Mouse (Mus musculus) urinary bladder, postnatal 36 days (tissue): ENCODE data around the gene D5Ertd579e.
A peak's percentile ranks its signal among the peaks of the same experiment; 100 is the strongest.

Experiments
- DNase-seq, 2 experiments: peaks; one replicate each; pipeline ENCODE4 v3.0.0; 2022; ENCODE audit warnings: low spot score in 2 of 2, mixed read lengths in 1 of 2

D5Ertd579e gene

DNA sequence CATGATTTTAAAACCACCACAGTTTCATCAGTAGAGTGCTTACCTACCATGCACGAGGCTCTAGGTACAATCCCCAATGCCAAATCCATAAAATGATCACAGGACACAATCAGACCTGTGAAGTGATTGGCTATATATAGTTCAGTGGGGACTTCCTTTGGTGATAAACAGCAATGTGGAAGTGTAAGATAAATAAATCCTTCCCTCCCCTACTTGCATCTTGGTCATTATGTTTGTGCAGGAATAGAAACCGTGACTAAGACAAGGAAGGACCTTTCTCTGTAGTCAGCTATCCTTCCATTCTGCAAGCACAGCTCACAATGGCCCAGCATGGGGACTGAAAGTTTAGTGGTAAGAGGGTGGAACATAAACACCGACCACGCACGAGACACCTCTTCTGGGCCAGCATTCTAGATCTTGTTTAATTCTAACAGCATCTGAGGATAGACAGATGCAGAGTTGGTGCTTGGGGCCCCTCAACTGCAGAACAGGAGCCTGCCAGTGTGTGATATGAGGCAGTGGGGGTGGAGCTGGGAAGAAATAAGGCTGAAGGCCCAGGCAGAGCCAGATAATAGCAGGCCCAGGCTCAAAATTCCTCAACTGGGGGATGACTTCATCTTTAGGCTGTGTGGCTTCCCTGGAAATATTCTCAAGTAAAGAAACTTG lies 25.0 kb upstream of the D5Ertd579e start:
- DNase-seq: no peak

DNA sequence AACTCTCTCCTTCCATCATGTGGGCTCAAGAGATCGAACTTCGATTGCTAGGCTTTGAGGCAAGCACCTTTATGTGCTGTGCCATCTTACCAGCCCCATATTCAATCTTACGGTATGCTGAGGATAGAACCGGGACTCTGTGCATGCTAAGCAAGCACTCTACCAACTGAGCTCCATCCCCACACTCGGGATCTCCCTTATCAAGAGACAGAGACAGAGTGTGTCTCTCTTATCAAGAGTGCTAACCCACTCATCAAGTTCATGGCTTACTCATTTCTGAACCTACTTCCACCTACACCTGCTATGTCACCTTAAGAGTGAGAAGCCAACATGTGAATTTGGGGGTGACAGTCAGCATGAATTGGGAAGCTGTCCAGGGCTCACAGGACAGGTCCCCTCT lies 24.4 kb upstream of the D5Ertd579e start:
- no peak for DNase-seq

DNA sequence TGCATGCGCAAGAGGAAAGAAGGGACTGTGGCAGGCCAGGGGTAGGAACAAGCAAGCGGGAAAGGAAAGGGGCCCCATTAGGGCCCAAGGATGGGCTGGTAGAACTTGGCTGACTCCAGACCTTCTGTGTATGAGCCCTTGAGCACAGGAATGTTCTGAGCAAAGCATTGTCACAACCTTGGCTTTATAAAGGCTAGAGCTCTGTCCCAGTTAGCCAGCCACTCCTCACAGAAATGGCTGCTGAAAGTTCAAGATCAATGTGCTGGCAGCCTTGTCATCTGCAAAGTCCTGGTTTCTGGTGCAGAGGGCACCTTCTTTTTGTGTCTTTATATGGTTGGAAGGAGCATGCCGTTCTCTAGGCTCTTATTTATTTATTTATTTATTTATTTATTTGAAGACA lies 23.8 kb upstream of the D5Ertd579e start:
- DNase-seq: no peak

DNA sequence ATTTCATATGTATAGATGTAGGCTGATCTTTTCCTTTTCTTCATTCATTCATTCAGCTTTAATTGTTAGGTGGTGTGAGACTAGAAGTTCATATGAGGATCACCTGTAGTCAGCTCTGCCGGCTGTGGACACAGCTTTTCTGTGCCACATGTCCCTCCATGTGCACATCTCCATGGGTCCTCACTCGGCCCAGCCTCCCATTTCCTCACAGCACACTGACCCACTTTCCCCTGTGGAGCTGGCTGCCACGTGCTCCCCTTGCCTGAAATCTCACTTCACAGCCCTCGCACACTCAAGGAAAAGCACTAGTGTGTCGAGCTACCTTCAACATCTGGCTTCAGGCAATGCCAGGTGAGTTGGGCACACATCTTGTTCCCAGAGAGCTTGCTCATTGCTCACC lies 23.3 kb upstream of the D5Ertd579e start:
- DNase-seq: no peak

DNA sequence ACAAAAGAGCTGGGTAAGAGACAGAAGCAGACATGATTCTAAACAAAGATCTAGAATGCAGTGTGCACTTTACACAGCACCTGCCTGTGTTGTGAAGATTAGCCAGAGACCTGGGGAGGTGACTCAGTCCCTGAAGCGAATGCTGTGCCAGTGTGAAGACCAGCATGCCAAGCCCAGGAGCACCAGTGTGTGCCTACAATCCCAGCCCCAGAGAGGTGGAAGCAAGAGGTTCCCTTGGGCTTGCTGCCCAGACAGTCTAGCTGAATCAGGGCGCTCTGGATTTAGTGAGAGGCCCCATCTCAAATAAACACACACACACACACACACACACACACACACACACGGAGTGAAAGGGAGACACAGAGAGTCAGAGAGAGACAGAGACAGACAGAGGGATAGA lies 22.1 kb upstream of the D5Ertd579e start:
- no peak for DNase-seq

DNA sequence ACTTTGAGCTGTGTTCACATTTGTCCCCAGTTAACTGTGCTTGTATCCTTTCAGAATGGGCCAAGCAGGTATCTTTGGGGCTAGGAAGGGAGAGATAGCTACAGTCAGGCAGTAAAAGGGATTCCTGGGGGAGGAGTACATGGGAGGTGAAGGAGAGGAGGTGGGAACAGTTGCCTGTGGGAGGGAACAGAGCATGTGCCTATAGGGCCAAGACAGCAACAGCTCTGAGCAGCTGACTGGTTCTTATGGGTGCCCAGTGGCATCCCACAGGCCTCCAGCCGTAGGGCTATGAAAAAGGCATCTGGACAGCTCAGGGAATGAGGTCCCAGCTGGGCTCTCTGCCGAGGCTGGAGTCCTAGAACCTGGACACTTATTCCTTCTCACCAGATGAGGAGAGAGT lies 21.0 kb upstream of the D5Ertd579e start:
- no peak for DNase-seq

DNA sequence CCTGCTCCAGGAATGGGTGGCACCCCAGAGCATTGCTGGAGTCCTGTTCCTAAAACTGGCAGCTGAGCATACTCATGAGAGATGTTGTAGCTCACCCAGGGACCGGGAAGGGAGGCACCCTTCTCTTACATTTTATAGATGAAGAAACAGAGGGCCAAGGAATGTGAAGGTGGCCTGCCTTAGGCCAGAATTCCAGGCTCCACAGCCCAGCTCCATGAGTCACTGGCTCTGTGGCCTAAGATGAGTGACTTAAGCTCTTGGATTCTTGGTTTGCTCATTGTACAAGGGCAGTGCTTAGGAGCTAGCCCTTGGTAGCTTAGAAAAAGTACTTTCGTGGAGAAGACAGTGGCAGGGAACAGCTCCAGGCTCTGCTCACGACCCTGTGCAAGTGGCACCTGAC lies 19.0 kb upstream of the D5Ertd579e start:
- no peak for DNase-seq

DNA sequence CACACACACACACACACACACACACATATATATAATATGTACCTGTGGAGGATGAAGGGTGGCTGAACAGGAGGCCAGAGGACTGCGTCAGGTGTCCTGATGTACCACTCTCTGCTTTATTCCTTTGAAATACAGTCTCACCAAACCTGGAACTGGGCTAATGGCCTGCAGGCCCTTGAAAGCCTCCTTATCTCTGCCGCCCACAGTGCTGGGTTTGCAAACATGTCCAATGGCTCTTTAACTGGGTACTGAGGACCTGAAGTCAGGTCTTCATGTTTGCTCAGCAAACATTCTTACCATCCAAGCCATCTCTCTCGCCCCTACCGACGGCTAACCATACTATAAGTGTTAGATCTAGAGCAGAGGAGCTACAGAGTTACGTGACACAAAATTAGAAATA lies 17.9 kb upstream of the D5Ertd579e start:
- DNase-seq: no peak

DNA sequence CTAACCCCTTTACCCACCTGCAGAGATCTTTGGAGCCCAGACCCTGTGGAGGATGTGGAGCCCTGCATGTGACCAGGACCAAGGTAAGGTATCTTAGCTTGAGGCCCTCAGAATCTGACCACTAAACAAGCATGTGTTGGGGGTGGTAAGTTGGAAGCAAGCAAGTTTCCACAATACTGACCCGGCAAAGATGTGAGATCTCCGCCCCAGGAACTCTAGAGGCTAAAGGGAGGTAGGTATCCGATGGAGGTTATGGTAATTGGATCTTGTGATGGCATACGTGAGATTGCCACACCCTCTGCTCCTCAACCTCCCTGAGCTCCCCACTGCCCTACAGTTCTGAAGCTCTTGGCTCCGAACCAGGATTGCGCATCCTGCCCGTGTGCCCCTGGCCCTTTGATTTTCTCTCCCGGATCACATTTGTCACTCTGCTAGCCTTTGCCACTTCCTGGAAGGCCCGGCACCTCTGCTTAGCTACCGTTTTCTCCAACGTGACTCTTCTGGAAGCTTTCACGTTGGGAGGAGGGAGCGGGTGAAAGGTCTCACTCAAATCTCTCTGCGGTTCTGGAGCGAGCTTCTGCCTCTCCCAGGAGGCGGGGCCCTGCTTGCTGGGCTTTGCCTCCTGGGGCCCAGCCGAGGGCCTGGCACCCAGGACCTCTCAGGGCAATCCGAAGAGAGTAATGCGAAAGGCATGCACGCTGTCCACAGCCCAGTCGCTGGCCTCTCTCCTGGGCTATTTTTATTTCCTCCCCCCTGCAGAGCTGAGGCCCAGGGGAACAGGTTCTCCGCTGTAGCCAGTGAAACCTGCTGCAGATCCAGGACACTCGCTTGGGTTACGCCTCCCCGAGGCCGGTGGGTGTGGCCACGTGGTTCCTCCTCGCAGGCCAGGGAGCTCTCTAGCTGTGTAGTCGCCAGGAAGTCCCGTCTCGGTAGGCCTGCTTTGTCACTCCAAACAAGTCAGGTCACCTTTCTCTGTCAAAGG lies 17.0 kb upstream of the D5Ertd579e start:
- DNase-seq: peak; percentile 84 to 95

DNA sequence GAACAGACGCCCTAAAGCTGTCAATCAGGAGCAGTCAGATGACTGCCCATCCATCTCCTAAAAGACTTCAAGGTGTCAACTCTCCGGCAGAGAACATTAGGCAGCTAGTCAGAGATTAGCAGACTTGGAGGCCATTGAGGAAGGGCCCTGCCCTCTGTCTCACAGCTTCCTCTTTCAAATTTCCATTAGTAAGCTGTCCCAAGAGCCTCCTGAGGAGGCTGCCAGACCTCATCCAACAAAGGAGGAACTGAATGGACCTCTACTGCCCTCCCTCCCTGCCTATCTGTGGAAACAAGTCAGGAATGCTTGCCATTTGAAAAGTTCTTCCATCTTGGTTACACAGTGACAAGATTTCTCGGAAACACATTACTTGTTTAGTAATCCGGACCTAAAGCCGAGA lies 16.0 kb upstream of the D5Ertd579e start:
- no peak for DNase-seq

DNA sequence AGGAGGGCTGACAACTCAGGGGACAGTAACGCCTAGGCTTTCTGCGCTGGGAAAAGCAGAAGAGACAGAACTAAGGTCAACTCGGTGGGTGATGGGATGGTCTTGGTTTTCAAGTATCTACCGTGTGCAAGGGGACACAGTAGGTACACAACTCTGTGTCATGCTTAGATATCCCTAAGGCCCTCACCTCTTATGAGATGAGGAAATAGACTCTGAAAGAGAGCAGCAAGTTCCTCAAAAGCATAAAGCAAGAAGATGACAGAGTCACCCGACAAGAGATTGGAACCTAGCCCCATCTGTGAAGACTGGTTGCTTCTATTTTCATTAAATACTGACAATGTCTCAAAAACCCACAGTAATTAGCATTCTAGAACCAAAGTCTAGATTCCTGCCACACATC lies 10.0 kb upstream of the D5Ertd579e start:
- DNase-seq: no peak

DNA sequence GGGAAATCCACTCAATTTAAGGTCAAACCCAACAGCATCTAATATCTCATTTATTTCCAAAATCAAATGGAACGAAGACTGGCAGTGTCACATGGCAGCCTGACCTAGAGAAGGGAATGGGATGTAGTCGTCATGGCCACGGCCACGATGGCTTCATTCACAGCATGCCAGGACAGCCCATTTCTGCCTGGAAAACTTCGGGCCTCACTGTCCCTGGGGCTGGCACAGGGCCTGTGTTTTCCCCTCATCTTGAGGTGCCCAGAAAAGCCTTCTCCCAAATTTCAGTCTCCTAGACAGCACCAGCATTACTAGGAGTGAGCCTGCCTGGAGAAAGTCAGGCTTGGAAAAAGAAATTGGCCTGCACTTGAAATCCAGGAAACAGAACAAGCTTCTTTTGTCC lies 9.6 kb upstream of the D5Ertd579e start:
- DNase-seq: no peak

DNA sequence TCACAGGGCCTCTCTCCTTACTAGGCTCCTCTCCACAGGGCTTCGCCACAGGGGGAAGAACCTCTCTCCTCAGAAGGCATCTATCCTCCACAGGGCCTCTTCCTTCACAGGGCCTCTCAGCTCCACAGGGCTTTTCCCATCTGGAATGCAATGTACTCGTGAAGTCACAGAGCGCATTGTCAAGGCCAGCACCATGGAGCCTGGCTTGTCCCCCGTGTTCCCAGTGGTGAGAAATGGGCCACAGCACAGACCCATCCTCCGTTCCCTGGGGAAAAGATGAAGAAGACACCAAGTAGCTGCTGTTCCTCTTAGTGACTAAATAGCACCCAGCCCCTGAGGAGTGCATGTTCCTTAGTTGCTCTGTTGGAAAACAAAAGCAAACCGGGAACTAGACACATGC lies 8.9 kb upstream of the D5Ertd579e start:
- no peak for DNase-seq

DNA sequence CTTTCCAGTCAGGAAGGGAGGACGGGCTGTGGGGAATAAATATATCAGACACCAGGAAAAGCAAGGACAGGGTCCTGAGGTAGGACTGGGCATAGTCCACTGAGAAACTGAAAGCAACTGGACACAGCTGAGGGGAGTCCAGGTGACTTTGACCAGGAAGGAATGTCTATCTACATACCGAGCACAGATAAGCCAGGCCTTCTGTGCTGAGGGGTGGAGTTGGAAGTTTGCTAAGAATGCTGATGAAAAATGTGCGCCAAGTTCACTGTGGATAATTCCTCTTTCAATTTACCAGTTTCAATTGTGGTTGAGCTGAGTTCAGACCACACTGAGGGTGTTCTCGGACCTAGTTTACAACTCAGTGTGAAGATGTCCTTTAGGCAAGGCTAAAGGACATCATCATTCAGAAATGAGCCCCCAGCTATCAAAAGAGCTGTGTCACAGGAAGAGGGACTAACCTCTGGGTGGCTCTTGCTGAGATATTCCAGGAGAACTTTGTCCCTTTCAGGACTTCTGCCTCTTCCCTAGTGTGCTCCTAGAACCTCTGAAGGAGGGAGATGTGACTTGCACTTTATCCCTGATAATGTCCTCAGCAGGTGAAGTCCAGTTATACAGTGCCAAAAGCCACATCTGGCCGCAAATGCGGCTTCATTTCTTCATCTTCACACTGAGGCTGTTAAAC lies 5.3 kb upstream of the D5Ertd579e start:
- DNase-seq: no peak

DNA sequence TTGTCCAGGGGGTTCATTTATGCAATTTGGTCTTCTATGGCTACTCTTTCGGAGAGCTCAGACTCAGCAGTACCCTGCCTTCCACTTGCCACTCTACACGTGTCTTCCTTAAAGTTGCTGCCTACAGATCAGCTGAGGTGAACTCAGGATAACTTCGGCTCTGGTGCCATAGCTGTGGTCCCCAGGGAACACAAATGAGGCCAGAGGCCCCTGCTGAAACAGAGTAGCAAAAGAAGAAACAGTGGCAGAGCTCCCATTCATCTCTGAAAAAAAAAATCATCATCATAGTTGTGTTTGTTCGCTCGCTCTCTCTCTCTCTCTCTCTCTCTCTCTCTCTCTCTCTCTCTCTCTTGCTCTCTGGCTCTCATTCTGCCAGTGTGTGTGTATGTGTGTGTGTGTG lies 2.9 kb upstream of the D5Ertd579e start:
- no peak for DNase-seq

DNA sequence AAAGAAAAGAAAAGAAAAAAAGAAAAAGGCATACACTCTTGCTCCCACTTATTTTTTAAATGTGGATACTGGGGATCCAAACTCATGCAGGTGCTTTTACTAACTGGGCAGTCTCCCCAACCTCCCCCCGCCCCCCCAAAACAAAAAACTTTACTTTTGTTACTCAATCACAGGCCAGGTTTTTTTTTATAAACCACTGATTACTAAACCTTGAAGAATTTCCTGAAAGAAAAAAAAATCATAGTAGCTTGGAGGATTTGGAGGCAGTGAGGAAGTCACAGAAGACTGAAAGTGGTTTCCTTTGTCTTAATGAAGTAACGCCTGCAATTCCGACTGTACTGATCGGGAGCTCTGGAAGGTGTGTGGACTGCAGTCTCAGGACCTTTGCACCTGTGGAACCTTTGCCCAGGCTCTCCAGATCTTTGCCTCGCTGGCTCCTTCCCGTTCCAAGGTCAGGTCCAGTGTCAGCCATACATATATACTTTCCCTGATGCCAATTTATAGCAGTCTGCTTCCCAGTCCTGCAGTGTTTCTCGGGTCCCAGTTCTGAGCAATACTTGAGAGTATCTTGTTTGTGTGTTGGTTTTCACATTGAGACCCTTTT lies 2.3 kb upstream of the D5Ertd579e start:
- no peak for DNase-seq

DNA sequence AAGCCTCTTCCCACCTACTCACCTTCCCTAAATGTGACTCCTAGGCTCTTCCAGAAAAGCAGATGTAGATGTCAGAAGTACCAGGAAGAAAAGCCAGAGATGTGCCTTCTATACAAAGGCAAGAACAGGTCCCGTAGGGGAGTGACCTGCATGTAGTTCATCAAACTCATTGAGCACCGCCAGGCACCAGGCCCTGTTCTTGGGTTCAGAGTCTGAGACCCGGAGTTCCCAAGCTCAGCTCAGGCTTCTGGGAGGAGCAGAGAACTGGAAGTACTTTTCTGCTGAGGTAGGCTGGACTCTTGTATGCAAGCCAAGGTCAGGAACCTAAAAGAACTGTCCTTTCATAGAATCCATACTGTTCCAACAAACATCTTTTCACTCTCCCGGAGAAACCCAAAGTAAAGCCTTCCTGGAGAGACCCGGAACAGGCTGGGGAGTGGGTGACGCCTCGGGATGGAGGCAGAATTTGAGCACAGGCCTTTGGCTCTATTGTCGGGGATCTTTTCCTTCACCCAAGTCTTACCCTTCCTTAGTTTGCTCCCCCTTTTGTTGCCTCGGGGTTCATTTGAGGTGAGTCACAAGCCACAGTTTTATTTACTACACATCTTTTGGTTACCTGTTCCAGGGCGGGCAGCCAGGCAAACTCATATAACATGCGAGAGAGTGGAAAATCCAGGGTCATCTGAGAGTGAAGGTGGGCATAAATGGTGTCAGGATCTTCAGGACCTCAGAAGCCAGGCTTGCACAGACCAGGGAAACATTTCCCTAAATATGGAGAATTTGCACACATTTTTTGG lies 878 bp upstream of the D5Ertd579e start:
- DNase-seq: no peak

DNA sequence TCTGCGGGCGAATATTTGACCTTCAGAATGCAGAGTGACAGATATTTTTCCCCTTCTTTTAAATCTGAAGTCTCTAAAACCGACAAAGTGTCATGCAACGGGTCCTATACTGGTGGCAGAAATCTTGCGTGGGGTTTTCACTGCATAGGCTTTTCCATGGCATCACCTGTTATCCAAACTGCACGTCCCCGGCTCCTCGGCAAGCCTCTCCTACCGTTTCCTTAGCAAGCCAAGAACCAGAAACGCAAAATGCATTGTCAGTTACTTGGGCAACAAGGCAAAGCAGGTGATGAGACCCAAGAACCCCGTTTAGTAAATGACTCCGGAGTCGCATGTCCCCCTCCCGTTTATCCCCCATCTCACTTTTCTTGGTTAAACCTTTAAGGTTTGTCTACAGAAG lies 819 bp downstream of the D5Ertd579e start:
- no peak for DNase-seq

DNA sequence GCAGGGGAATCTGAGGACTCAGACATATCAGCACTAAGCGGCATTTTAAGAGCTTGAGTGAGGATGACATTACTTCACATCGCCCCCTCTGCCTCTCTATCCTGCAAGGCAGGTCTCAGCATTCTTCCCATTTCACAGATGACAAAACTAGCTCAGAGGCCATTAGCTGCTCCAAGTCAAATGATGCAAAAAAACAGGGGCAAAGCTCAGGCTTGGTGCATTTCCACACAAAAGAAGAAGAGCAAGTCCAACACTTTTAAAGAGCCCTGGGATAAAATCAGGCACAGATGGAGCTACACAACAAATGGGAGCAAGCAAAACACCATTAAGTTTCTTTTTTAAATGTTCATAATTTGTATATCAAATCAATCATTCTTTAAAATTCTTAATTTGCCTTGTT lies 2.2 kb downstream of the D5Ertd579e start:
- DNase-seq: no peak

DNA sequence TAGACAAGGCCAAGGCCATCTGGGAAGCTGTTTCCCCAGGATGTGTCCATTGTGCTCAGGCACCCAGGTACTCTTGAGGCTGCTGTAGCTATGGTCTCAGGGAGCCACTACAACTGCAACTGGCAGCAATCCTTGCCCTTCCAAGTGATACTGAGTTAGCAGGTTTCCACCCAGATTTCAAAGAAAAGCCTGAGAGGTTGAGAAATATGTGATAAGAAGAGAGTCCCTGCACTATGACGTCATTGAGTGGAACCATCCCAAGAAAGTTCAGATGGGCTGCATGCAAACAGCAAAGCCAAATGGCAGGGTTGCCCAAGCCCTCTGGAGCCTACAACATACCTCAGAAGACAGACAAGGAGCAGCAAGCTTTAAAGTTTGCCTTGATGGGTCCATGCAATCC lies 4.4 kb downstream of the D5Ertd579e start:
- no peak for DNase-seq

DNA sequence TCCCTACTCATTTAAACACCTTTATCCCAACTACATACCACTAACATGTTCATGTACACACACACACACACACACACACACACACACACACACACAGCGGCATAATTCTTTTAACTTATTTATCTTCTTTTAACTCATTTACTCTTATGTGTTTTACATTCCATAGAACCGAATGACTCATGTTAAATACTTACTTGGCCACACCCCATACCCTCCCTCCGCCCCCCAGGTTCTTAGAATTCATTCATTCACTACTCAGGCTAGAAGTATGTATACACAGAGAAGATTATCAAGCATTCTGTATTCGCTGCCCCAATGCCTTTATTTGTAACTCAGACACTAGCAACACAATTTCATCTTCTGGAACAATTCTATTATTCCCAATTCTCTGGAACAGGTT lies 10.7 kb downstream of the D5Ertd579e start:
- DNase-seq: no peak
